Mouse (Mus musculus) pancreas, adult 10 weeks (tissue): Measurements from ENCODE around the gene Akap7. TPM values are rescaled to one million over a fixed set of nuclear protein-coding genes. Genes with fewer than 3 reads are reported as not detected.

Experiments
- polyA plus RNA-seq: library from polyadenylated mRNA; stranded (reverse); fragments of 350-450 nt; fragmentation: Illumina TruSeq; extraction: RNeasy Lipid Tissue Mini Kit (QIAGEN cat#74804); gene quantifications from one replicate; pipeline ENCODE4 v1.2.3, GENCODE M21; 2015; ENCODE audit warnings: low read depth, low replicate concordance; ENCODE audit not compliant: insufficient read depth

The Akap7 gene
- polyA plus RNA-seq: 13.3 TPM

GRCm38 (mm10) chr10:25307770-25308169, at the start of gene Akap7:
Gene Akap7 (minus strand): TSS chr10:25307870.

Other genes starting within 250 kb of the Akap7 start
- gene Epb41l2, start 51.9 kb upstream of the Akap7 start, polyA plus RNA-seq: 22.8 TPM
- gene Smlr1, start 228.4 kb upstream of the Akap7 start, polyA plus RNA-seq: not detected